Mouse (Mus musculus) intestine, embryonic 15.5 days (tissue): ENCODE measurements at regions not wholly inside any gene's neighbourhood (a gene's known extent, or its start where the extent isn't known, plus 50 kb on each side); places are given as distances from the start of the nearest gene placed in this dataset.
"Not testable (repeated sequence)": the region's sequence is repeated elsewhere in the genome, so short reads cannot be mapped to it uniquely, and the experiment has no call there.

ENCODE experiments used
- ATAC-seq: fragments of 200-750 bp; cut with Nextera tagmentation; 2 replicates; pipeline ENCODE4 v1.8.0; 2017; ENCODE audit warnings: moderate TSS enrichment, moderate library complexity
- H3K27ac ChIP-seq: fragments of 300-500 bp; sonication (generic); 2 replicates; pipeline ENCODE4 v1.5.1; 2015; ENCODE audit warnings: mild to moderate bottlenecking, inconsistent platforms
- H3K27me3 ChIP-seq: fragments of 300-500 bp; sonication (generic); replicated peaks from 2 replicates; pipeline ENCODE4 v1.6.1; 2015; ENCODE audit warnings: inconsistent platforms
- H3K36me3 ChIP-seq: fragments of 300-500 bp; sonication (generic); 2 replicates; pipeline ENCODE4 v1.6.1; 2015; ENCODE audit warnings: inconsistent platforms
- H3K4me1 ChIP-seq: fragments of 300-500 bp; sonication (generic); replicated peaks from 2 replicates; pipeline ENCODE4 v1.6.1; 2015; ENCODE audit warnings: inconsistent platforms
- H3K4me2 ChIP-seq: fragments of 300-500 bp; sonication (generic); replicated peaks from 2 replicates; pipeline ENCODE4 v1.6.1; 2015; ENCODE audit warnings: mild to moderate bottlenecking, inconsistent platforms
- H3K4me3 ChIP-seq: fragments of 300-500 bp; sonication (generic); replicated peaks from 2 replicates; pipeline ENCODE4 v1.5.1; 2015; ENCODE audit warnings: inconsistent platforms
- H3K9ac ChIP-seq: fragments of 300-500 bp; sonication (generic); 2 replicates; pipeline ENCODE4 v1.6.1; 2015; ENCODE audit warnings: inconsistent platforms
- H3K9me3 ChIP-seq: fragments of 300-500 bp; sonication (generic); 2 replicates; pipeline ENCODE4 v1.6.1; 2016; ENCODE audit warnings: inconsistent platforms
- WGBS: fragments of 180-500 bp; shearing (Covaris S2); methylation state at CpG from one replicate; pipeline ENCODE4 v1.1.7; 2015; 5-methylcytosine and 5-hydroxymethylcytosine counted together

DNA sequence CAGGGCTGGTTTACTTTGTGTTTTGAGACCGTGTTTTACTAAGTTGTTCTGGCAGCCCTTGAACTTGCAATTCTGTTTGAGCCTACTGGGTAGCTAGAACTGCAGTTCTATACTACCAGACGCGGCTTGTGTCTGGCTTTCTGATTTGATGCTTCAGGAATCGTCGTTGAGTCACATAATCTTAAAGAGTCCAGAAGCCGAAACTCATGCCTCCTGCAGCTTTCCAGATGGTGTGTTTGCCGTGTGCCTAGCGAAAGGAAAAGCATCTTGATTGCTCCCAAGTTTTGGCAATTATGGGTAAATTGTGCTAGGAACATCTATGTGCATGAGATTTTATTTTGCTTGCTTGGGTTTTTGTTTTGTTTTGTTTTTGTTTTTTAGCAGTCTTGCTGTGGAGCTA is 99.6 kb upstream of the Tgm3 start:
- Histone ChIP-seq H3K27me3 (no peaks in the 10 kb centered on the region), H3K4me2 (no peak overlapping the region), H3K9ac (no peak overlapping the region), H3K4me3 (no peak overlapping the region), H3K36me3 (no peaks in the 10 kb centered on the region), H3K9me3 (no peaks in the 10 kb centered on the region), H3K27ac (no peak overlapping the region), H3K4me1 (peaks cover 10% of the 10 kb centered on the region)
- 82% methylated on average over 8 of the region's 8 CpGs for WGBS
- no peak for ATAC-seq

DNA sequence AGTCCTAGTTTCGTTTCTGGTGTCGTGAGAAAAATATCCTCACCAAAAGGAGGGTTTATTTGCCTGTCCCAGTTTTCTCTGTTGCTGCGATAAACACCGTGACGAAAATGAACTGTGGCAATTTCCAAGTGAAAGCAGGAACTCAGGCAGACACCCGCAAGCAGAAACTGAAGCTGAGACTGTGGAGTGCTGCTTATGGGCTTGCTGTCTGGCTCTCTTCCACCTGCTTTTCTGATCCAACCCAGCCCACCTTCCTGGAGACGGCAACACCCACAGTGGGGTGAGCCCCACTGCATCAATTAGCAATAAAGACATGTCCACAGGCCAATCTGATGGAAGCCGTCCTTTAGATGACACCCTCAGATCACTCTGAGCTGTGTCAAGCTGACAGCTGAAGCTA is 97.9 kb upstream of the Tgm3 start:
- Histone ChIP-seq H3K27ac (no peak overlapping the region), H3K9ac (no peak overlapping the region), H3K4me1 (peaks cover 2% of the 10 kb centered on the region; the same call in 1 of the 2 replicates), H3K27me3 (no peaks in the 10 kb centered on the region), H3K4me2 (no peak overlapping the region), H3K9me3 (no peaks in the 10 kb centered on the region), H3K4me3 (no peak overlapping the region), H3K36me3 (no peaks in the 10 kb centered on the region)
- no peak for ATAC-seq
- 76% methylated on average over 8 of the region's 8 CpGs for WGBS

DNA sequence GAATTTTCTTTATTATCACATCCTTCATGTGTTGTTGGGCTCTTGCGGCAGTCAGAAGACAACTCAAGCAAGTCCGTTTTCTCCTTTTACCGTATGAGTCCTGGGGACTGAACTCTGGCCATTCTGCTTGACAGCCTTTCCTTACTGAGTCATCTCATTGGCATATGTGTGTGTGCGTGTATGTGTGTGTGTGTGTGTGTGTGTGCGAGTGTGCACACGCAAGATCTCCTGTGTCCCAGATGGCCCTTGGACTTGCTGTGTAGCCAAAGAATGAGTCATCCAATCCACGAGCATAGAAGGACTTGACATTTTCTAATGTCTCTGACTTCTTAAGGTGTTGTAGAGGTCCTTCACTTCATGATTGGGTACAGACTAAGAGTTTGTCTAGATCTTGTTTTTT is 95.7 kb upstream of the Tgm3 start:
- 92% methylated on average over 7 of the region's 7 CpGs for WGBS
- no peak overlapping the region for H3K4me2 ChIP-seq

DNA sequence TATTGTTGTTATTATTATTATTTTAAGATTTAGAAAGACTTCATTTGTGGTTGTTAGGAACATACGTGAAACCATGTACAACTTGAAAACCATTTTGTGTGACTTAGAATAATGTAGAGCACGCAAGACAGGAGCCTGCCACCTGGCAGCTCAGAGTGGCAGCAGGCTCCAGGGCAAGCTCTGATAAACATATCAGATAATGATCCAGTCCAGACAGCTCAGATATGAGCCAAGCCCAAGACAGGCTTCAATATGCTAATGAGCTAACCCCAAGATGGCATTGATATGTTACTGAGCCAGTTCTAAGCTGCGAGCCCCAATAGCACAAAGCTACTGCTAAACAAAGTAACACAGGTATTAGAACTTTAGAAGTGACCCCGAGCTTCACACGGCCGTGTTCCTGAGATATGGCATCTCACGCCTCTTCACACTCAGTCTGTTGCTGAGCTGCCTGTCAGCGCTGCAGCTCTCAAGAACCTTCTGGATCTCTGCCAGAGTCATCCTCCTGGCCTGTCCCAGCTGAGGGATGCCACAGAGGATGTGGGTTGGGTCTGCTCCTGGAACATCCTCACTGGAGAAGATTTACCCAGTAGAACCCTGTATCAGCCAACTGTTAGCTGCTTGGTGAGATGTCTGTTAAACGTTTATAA is 93.9 kb upstream of the Tgm3 start:
- Histone ChIP-seq H3K9ac (no peak overlapping the region), H3K4me1 (no peaks in the 10 kb centered on the region), H3K9me3 (no peaks in the 10 kb centered on the region), H3K27me3 (no peaks in the 10 kb centered on the region), H3K4me3 (no peak overlapping the region), H3K27ac (no peak overlapping the region), H3K36me3 (no peaks in the 10 kb centered on the region), H3K4me2 (no peak overlapping the region)
- ATAC-seq, result no peak
- WGBS, result 55% methylated on average over 9 of the region's 9 CpGs

More for the DNA sequence above, 95.7 kb upstream of the Tgm3 start:
- Histone ChIP-seq H3K27ac (no peak overlapping the region), H3K9ac (no peak overlapping the region), H3K4me3 (no peak overlapping the region), H3K4me1 (no peaks in the 10 kb centered on the region), H3K9me3 (no peaks in the 10 kb centered on the region), H3K27me3 (no peaks in the 10 kb centered on the region), H3K36me3 (no peaks in the 10 kb centered on the region)
- ATAC-seq, result no peak

DNA sequence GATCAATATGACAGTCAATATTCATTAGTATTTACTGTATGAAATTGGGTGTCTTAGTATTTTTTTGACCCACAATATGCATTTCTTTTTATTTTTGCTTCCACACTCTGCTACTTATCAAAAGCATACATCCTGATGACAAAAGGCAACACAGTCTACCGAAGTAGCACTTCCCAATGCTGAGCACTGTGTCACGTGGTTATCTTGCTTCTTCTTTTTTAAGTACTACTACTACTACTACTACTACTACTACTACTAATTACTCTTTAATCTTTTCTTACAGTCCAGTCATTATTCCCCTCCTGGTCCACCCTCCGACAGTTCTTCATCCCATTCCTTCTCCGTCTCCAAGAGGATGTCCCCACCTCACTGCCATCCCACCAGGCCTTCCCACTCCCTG is 92.6 kb upstream of the Tgm3 start:
- no peak overlapping the region for H3K27ac ChIP-seq
- H3K4me3 ChIP-seq, result no peak overlapping the region
- no peak overlapping the region for H3K9ac ChIP-seq
- H3K36me3 ChIP-seq, result no peaks in the 10 kb centered on the region
- H3K27me3 ChIP-seq, result no peaks in the 10 kb centered on the region
- no peaks in the 10 kb centered on the region for H3K9me3 ChIP-seq
- ATAC-seq, result no peak
- H3K4me1 ChIP-seq, result no peaks in the 10 kb centered on the region
- H3K4me2 ChIP-seq, result no peak overlapping the region
- 90% methylated on average over 4 of the region's 4 CpGs for WGBS

DNA sequence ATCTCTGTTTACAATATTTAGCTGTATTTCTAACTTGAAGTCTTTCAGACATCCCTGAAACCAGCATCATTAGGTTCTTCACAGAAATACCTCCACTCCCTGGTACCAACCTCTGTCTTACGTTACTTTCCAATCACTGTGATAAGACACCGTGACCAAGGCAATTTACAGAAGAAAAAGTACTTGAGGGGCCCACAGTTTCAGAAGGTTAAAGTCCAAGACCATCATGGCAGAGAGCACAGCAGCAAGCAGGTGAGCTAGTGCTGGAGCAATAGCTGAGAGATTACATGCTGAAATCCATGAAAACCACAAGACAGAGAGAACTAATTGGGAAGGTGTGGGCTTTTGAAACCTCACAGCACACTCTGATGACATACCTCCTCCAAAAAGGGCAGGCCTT is 84.9 kb upstream of the Tgm3 start:
- Histone ChIP-seq H3K4me1 (no peaks in the 10 kb centered on the region), H3K9me3 (no peaks in the 10 kb centered on the region), H3K27me3 (no peaks in the 10 kb centered on the region), H3K36me3 (no peaks in the 10 kb centered on the region), H3K9ac (no peak overlapping the region), H3K4me3 (no peak overlapping the region), H3K4me2 (no peak overlapping the region), H3K27ac (no peak overlapping the region)
- 61% methylated on average over 2 of the region's 2 CpGs for WGBS
- ATAC-seq, result peak; percentile 71; the same call in 1 of the 2 replicates

DNA sequence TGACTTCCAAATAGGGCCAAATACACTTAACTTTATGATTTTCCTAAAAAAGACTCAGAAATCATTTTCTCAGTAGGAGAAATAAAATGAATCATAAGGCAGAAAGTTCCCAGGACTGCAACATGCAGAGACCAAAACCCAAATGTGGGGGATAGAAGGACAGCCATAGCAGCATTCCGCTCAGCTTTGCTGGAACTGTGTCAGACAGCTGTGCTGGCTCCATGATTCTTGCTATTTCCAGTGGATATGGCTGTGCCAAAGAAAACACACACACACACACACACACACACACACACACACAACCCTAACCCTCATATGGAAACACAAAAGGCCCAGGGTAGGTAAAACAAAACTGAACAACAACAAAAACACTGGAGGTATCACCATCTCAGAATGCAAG is 78.6 kb upstream of the Tgm3 start:
- H3K27me3 ChIP-seq, result no peaks in the 10 kb centered on the region
- no peaks in the 10 kb centered on the region for H3K36me3 ChIP-seq
- no peak overlapping the region for H3K27ac ChIP-seq
- 88% methylated on average over 1 of the region's 1 CpGs for WGBS
- no peak overlapping the region for H3K4me2 ChIP-seq
- H3K9ac ChIP-seq, result no peak overlapping the region
- no peaks in the 10 kb centered on the region for H3K9me3 ChIP-seq
- H3K4me1 ChIP-seq, result no peaks in the 10 kb centered on the region
- no peak for ATAC-seq
- H3K4me3 ChIP-seq, result no peak overlapping the region

DNA sequence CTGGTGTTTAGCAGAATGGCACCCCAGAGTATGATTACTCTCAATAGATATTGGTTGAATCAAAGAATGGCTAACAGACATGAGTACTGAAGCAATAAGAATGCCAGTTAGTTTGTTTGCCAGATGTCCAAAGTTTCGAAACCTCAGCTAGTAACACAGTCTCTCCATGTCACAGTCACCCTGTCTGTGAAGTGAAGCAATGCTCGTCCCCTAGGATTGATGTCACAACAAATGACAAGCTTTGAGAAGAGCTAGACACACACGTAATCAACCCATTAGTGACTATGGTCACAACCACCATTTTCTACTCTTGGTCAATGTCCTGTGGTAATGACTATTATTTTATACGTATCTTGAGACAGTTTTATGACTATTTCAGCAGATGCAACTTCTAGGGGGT is 69.3 kb upstream of the Tgm3 start:
- no peak overlapping the region for H3K27ac ChIP-seq
- no peak overlapping the region for H3K9ac ChIP-seq
- no peaks in the 10 kb centered on the region for H3K36me3 ChIP-seq
- ATAC-seq, result no peak
- no peaks in the 10 kb centered on the region for H3K9me3 ChIP-seq
- 88% methylated on average over 4 of the region's 4 CpGs for WGBS
- no peaks in the 10 kb centered on the region for H3K27me3 ChIP-seq
- no peak overlapping the region for H3K4me2 ChIP-seq
- no peak overlapping the region for H3K4me3 ChIP-seq
- no peaks in the 10 kb centered on the region; the same call in 1 of the 2 replicates for H3K4me1 ChIP-seq

DNA sequence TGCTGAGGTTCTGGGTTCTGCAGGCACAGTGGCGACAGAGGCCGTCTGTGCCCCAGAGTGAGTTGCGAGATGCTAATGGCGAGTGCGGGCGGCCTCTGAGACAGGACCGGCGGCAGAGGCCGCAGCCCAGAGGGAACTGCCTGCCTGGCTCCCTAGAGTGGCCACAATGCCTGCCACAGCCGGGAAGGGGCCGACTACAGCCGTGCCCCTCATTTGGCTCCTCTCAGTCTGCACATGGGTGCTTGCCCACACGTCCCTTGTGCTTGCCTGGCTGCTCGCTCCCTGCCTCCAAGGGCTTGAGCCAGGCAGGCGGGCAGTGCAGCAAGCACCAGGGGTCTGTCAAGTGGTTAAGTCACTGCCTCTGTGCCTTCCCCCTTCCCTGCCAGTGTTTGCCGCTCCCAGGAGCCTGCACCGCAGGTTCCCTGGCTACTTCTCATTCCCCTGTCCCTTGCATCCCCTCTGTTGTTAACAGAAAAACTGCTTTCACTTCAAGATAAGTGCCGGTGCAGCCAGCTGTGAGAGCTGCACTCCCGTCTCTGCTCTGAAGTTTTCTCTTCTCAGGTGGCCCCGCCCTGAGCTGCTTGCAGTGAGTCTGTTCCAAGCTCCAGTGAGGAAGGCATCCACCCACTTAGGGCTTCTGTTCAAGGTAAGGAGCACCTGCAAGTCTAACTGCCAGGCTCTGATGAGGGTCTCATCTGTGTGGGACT is 64.1 kb upstream of the Tgm3 start:
- Histone ChIP-seq H3K36me3 (no peaks in the 10 kb centered on the region), H3K4me1 (no peaks in the 10 kb centered on the region; the same call in 1 of the 2 replicates), H3K27me3 (no peaks in the 10 kb centered on the region), H3K4me2 (peak overlapping the region; percentile 51), H3K9me3 (no peaks in the 10 kb centered on the region), H3K4me3 (0 out of 2 replicates have a peak overlapping the region, but pooled peaks have one; percentile 6), H3K9ac (peak overlapping the region; percentile 32; the same call in 1 of the 2 replicates), H3K27ac (no peak overlapping the region)
- WGBS, result 54% methylated on average over 20 of the region's 20 CpGs
- ATAC-seq, result no peak

DNA sequence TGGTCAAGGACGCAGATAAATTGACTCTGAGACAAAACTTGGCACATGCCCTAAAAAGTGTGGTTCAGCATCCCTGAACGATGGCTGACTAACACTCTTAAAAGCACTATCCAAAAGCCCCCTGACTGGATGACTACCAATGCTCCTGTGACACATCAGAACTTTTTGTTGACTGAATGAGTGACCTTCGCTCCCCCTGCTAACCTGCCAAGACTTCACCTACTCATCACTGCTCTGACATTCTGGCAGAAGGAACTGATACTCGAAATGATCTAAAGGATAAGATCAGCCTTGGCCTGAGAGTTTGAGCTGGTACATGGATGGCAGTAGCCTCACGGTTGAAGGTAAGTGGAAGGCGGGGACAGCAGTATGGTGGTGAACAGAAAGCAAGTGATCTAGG is 62.4 kb upstream of the Tgm3 start:
- H3K27ac ChIP-seq, H3K27me3 ChIP-seq, H3K4me2 ChIP-seq, H3K9me3 ChIP-seq, ATAC-seq, H3K4me3 ChIP-seq, H3K9ac ChIP-seq, H3K4me1 ChIP-seq, H3K36me3 ChIP-seq: not testable (repeated sequence)
- 80% methylated on average over 6 of the region's 6 CpGs for WGBS

DNA sequence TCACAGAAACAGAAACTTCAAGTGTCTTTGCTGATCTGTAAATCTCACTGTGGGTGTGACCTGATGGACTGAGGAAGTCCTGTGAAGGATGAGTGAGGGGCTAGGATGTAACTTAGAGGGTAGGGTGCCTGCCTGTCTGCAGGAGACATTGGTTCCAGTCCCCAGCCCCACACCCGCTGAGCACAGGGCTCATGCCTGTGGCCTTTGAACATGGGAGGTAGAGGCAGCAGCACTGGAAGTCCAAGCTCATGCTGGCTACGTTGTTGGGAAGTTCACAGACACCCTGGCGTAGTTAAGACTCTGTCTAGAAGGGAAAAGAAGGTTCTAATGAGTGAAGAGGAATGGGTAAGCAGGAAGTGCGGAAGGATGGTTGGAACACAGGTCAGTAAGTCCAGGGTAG is 59.7 kb upstream of the Tgm3 start:
- Histone ChIP-seq H3K9me3 (no peaks in the 10 kb centered on the region), H3K4me2 (no peak overlapping the region), H3K9ac (no peak overlapping the region), H3K27me3 (no peaks in the 10 kb centered on the region), H3K4me1 (no peaks in the 10 kb centered on the region; the same call in 1 of the 2 replicates), H3K4me3 (no peak overlapping the region), H3K36me3 (no peaks in the 10 kb centered on the region), H3K27ac (no peak overlapping the region)
- ATAC-seq, result no peak
- WGBS, result 87% methylated on average over 4 of the region's 4 CpGs

DNA sequence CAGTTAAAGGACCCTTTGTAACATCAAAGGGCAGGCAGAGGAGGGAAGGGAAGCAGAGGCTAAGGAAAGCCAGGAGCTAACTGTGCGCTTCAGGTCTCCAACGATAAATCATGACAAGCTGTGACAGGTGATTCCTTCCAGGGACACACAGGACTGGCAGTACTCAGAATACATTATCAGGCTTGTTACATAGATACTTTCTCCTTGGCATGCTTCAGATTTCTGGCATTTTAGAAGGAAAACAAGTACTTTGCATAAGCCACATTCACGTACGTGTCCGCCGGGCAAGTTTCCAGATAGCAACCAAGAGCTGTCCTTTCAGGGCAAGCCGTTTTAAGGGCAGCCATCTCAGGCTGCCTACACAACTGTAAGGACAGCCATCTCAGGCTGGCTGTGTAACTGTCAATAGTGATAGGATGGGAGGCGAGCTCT is 56.9 kb upstream of the Tgm3 start:
- no peak for ATAC-seq
- Histone ChIP-seq H3K27ac (no peak overlapping the region), H3K9me3 (no peaks in the 10 kb centered on the region), H3K4me3 (no peak overlapping the region), H3K9ac (no peak overlapping the region), H3K36me3 (no peaks in the 10 kb centered on the region), H3K4me1 (no peaks in the 10 kb centered on the region), H3K4me2 (no peak overlapping the region), H3K27me3 (no peaks in the 10 kb centered on the region)
- 33% methylated on average over 8 of the region's 8 CpGs for WGBS

DNA sequence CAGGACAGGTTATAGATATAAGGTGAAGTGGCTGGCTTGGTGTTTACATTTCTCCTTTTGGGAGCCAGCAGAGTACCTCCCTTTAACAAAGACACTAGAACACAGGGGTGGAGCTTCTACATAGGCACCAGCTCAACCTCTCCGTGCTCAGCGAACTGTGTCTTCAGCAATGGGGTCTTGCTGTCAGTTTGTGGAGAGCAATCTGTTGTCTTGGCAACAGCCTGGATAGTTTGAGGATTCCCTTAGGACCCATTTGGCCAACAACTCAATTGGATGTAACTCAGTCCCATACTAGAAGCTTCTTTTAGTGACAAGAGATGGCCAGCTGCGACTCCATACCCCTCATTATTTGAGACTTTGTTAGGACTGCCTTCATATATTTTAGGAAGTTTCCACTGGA is 54.0 kb upstream of the Tgm3 start:
- H3K9me3 ChIP-seq, result no peaks in the 10 kb centered on the region
- no peak overlapping the region for H3K4me2 ChIP-seq
- H3K9ac ChIP-seq, result no peak overlapping the region
- no peak overlapping the region for H3K4me3 ChIP-seq
- H3K4me1 ChIP-seq, result no peaks in the 10 kb centered on the region
- no peaks in the 10 kb centered on the region for H3K36me3 ChIP-seq
- no peak overlapping the region for H3K27ac ChIP-seq
- ATAC-seq, result no peak
- 73% methylated on average over 3 of the region's 3 CpGs for WGBS
- no peaks in the 10 kb centered on the region for H3K27me3 ChIP-seq
